8 mouse cellular contexts compared by ENCODE assay signal in the genomic region with DNA sequence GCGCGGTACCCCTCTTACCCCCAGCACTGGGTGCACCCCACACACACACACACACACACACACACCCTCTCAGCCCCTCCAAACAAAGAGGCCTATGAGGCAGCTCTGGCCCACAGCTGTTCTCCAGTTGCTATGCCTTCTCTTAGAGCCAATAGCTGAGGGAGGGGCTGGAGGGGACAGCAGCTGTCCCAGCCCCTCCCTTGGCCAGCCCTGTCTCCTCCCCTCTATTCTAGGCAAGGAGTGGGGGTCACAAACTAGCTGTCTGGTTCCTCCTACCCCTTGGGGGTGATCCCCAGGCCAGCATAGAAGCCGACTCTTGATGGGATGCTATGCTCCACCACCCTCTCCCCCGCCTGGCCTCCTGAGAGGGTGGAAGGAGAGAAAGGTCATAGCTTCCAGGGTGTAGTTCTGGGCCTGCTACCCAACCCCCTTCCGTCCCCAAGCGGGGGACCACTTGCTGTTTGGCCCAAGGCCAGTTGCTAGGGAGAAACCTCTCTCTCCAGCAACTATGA. TPM values are rescaled to one million over a fixed set of nuclear protein-coding genes. Genes with fewer than 3 reads are reported as not detected.
DNase-seq lines count a peak whose midpoint lies in the region; ATAC-seq and TF ChIP-seq lines count a peak whose summit lies in the region.

No protein-coding gene starts in this region.

- peaks cover 3% of the 10 kb centered on the region for H3K36me3 ChIP-seq in liver, embryonic 11.5 days (ENCODE audit: control insufficient read depth, insufficient read depth, low read length)
- no peaks in the 10 kb centered on the region for H3K36me3 ChIP-seq in liver, postnatal 0 days (replicated peaks; ENCODE audit: insufficient read depth, low read length)
- H3K36me3 ChIP-seq in heart, embryonic 16.5 days (ENCODE audit: control insufficient read depth, insufficient read depth): peaks cover 35% of the 10 kb centered on the region
- H3K36me3 ChIP-seq in midbrain, embryonic 11.5 days (ENCODE audit: control insufficient read depth, insufficient read depth, low read length): no peaks in the 10 kb centered on the region

- H3K4me2 ChIP-seq in liver, embryonic 11.5 days: peak overlapping the region; percentile 70
- no peak overlapping the region for H3K4me2 ChIP-seq in liver, postnatal 0 days (ENCODE audit: low read depth, low read length)
- H3K4me2 ChIP-seq in heart, embryonic 16.5 days (ENCODE audit: low read depth, low read length): peak overlapping the region; percentile 78
- peak overlapping the region; percentile 36 for H3K4me2 ChIP-seq in midbrain, embryonic 11.5 days

- 24% methylated on average over 6 of the region's 6 CpGs for WGBS in liver, embryonic 11.5 days
- WGBS in liver, postnatal 0 days (ENCODE audit: insufficient replicate concordance): 38% methylated on average over 6 of the region's 6 CpGs
- WGBS in heart, embryonic 16.5 days: 5% methylated on average over 6 of the region's 6 CpGs
- WGBS in midbrain, embryonic 11.5 days: 11% methylated on average over 6 of the region's 6 CpGs

- H3K9ac ChIP-seq in liver, embryonic 11.5 days (ENCODE audit: low read depth, low read length): no peak overlapping the region
- H3K9ac ChIP-seq in liver, postnatal 0 days (replicated peaks): no peak overlapping the region
- peak overlapping the region; percentile 89 for H3K9ac ChIP-seq in heart, embryonic 16.5 days (ENCODE audit: low read length)
- H3K9ac ChIP-seq in midbrain, embryonic 11.5 days (ENCODE audit: low read length): peak overlapping the region; percentile 40; the same call in 1 of the 2 replicates

- no peak for TF ChIP-seq CTCF in liver, postnatal 0 days (IDR thresholded peaks at IDR 0.05; ENCODE audit: low read depth)
- no peak for TF ChIP-seq CTCF in embryonic fibroblast, embryonic 13.5 days (IDR thresholded peaks at IDR 0.05; ENCODE audit: borderline replicate concordance, insufficient read depth, low read length)

- TF ChIP-seq POLR2A in embryonic fibroblast, embryonic 13.5 days (IDR thresholded peaks at IDR 0.05; ENCODE audit: low read depth, low read length): peak; percentile 62

- H3K27ac ChIP-seq in liver, embryonic 11.5 days (ENCODE audit: low read depth, low read length): 0 out of 2 replicates have a peak overlapping the region, but pooled peaks have one; percentile 13
- H3K27ac ChIP-seq in liver, postnatal 0 days (ENCODE audit: low read depth): no peak overlapping the region
- peak overlapping the region; percentile 91 for H3K27ac ChIP-seq in embryonic fibroblast, embryonic 13.5 days (ENCODE audit: insufficient read depth, low read length)
- H3K27ac ChIP-seq in heart, embryonic 16.5 days (ENCODE audit: low read length): peak overlapping the region; percentile 97
- H3K27ac ChIP-seq in midbrain, embryonic 11.5 days (ENCODE audit: low read depth, low read length): peak overlapping the region; percentile 40; the same call in 1 of the 2 replicates

- no peak for DNase-seq in liver, embryonic 11.5 days (ENCODE audit: low spot score)
- no peak for DNase-seq in liver, postnatal 0 days
- peak; percentile 89 for DNase-seq in midbrain, embryonic 11.5 days (ENCODE audit: low spot score, missing footprints)
- no peak for DNase-seq in adrenal gland, postnatal 10 days
- no peak for DNase-seq in right cerebral cortex, postnatal 14 days

- no peaks in the 10 kb centered on the region for H3K9me3 ChIP-seq in liver, embryonic 11.5 days (ENCODE audit: control insufficient read depth, low read length)
- no peaks in the 10 kb centered on the region for H3K9me3 ChIP-seq in liver, postnatal 0 days (ENCODE audit: low read length)
- no peaks in the 10 kb centered on the region for H3K9me3 ChIP-seq in heart, embryonic 16.5 days (replicated peaks; ENCODE audit: control insufficient read depth, low read length)
- H3K9me3 ChIP-seq in midbrain, embryonic 11.5 days (ENCODE audit: control insufficient read depth, low read length): no peaks in the 10 kb centered on the region

- H3K4me1 ChIP-seq in liver, embryonic 11.5 days (replicated peaks; ENCODE audit: control insufficient read depth, insufficient read depth, low read length): peaks cover 13% of the 10 kb centered on the region
- H3K4me1 ChIP-seq in liver, postnatal 0 days (ENCODE audit: insufficient read depth): peaks cover 12% of the 10 kb centered on the region; the same call in 1 of the 2 replicates
- H3K4me1 ChIP-seq in embryonic fibroblast, embryonic 13.5 days (ENCODE audit: control insufficient read depth, insufficient read depth, low read length): peaks cover 13% of the 10 kb centered on the region
- H3K4me1 ChIP-seq in heart, embryonic 16.5 days (ENCODE audit: control insufficient read depth, insufficient read depth, low read length): peaks cover 32% of the 10 kb centered on the region
- peaks cover 34% of the 10 kb centered on the region for H3K4me1 ChIP-seq in midbrain, embryonic 11.5 days (ENCODE audit: control insufficient read depth, insufficient read depth, low read length)

- peaks cover 51% of the 10 kb centered on the region for H3K27me3 ChIP-seq in liver, embryonic 11.5 days (replicated peaks; ENCODE audit: control insufficient read depth, insufficient read depth, low read length)
- peaks cover 54% of the 10 kb centered on the region for H3K27me3 ChIP-seq in liver, postnatal 0 days (ENCODE audit: insufficient read depth, low read length)
- H3K27me3 ChIP-seq in heart, embryonic 16.5 days (ENCODE audit: control insufficient read depth, insufficient read depth, low read length): no peaks in the 10 kb centered on the region
- H3K27me3 ChIP-seq in midbrain, embryonic 11.5 days (ENCODE audit: control insufficient read depth, insufficient read depth, low read length): peaks cover 34% of the 10 kb centered on the region

- no peak for ATAC-seq in liver, embryonic 11.5 days (replicated peaks; ENCODE audit: low FRiP score)
- ATAC-seq in liver, postnatal 0 days: no peak
- ATAC-seq in heart, embryonic 16.5 days (replicated peaks; ENCODE audit: extremely low read depth, insufficient read depth, low FRiP score): no peak; the same call in 1 of the 2 replicates
- peak; percentile 68 for ATAC-seq in midbrain, embryonic 11.5 days (ENCODE audit: low FRiP score)
- no peak for ATAC-seq in megakaryocyte progenitor cell, adult 5-6 weeks (replicated peaks; ENCODE audit: poor library complexity)

- peak overlapping the region; percentile 51; the same call in 1 of the 2 replicates for H3K4me3 ChIP-seq in liver, embryonic 11.5 days (ENCODE audit: low read depth, low read length)
- H3K4me3 ChIP-seq in liver, postnatal 0 days (ENCODE audit: low read depth, low read length): no peak overlapping the region
- H3K4me3 ChIP-seq in embryonic fibroblast, embryonic 13.5 days (ENCODE audit: insufficient read depth, low read length): peak overlapping the region; percentile 62
- peak overlapping the region; percentile 73 for H3K4me3 ChIP-seq in heart, embryonic 16.5 days (ENCODE audit: low read length)
- H3K4me3 ChIP-seq in midbrain, embryonic 11.5 days (ENCODE audit: low read depth, low read length): no peak overlapping the region

- no peak for TF ChIP-seq EP300 in liver, postnatal 0 days (IDR thresholded peaks at IDR 0.05; ENCODE audit: low read depth)

RNA-seq across cellular contexts. Expression of gene Flnc, which starts 2.9 kb away (rescaled TPM):
- polyA plus RNA-seq in liver, embryonic 11.5 days (2014; fragmentation: Nextera tagmentation; extraction: Ambion mirVana): 4.7 and 6.2 TPM in 2 replicates
- polyA plus RNA-seq in liver, postnatal 0 days (2015; fragmentation: Nextera tagmentation; extraction: Ambion mirVana): 0.07 and 0.24 TPM in 2 replicates
- polyA plus RNA-seq in embryonic fibroblast, embryonic 13.5 days (2011; ENCODE audit: insufficient read length, low read depth, missing spikeins): 107 and 151 TPM in 2 replicates
- polyA plus RNA-seq in heart, embryonic 16.5 days (2015; fragmentation: Nextera tagmentation; extraction: Ambion mirVana): 38.3 and 50.0 TPM in 2 replicates
- polyA plus RNA-seq in midbrain, embryonic 11.5 days (2014; fragmentation: Nextera tagmentation; extraction: Ambion mirVana): 1.8 and 2.5 TPM in 2 replicates
- total RNA-seq in megakaryocyte progenitor cell, adult 5-6 weeks (2015): not detected in 2 replicates
- not detected in 2 replicates for total RNA-seq in megakaryocyte progenitor cell, adult 5-6 weeks (2017)
- 10 to 100 TPM; 17.6 to 41.6 TPM for total RNA-seq in adrenal gland, postnatal 10 days (2021)

RNA-seq across cellular contexts. Expression of gene Atp6v1f, which starts 31.5 kb away (rescaled TPM):
- 223 and 247 TPM in 2 replicates for polyA plus RNA-seq in liver, embryonic 11.5 days (2014; fragmentation: Nextera tagmentation; extraction: Ambion mirVana)
- 165 and 170 TPM in 2 replicates for polyA plus RNA-seq in liver, postnatal 0 days (2015; fragmentation: Nextera tagmentation; extraction: Ambion mirVana)
- polyA plus RNA-seq in embryonic fibroblast, embryonic 13.5 days (2011; ENCODE audit: insufficient read length, low read depth, missing spikeins): 131 and 136 TPM in 2 replicates
- 197 and 199 TPM in 2 replicates for polyA plus RNA-seq in heart, embryonic 16.5 days (2015; fragmentation: Nextera tagmentation; extraction: Ambion mirVana)
- 178 and 199 TPM in 2 replicates for polyA plus RNA-seq in midbrain, embryonic 11.5 days (2014; fragmentation: Nextera tagmentation; extraction: Ambion mirVana)
- 205 and 206 TPM in 2 replicates for total RNA-seq in megakaryocyte progenitor cell, adult 5-6 weeks (2015)
- total RNA-seq in megakaryocyte progenitor cell, adult 5-6 weeks (2017): 115 and 159 TPM in 2 replicates
- 100 to 1,000 TPM; 183 to 191 TPM for total RNA-seq in adrenal gland, postnatal 10 days (2021)

RNA-seq across cellular contexts. Expression of gene Atp6v1fnb, which starts 35.2 kb away (rescaled TPM):
- 0.34 and 0.55 TPM in 2 replicates for polyA plus RNA-seq in liver, embryonic 11.5 days (2014; fragmentation: Nextera tagmentation; extraction: Ambion mirVana)
- polyA plus RNA-seq in liver, postnatal 0 days (2015; fragmentation: Nextera tagmentation; extraction: Ambion mirVana): not detected in 2 replicates
- polyA plus RNA-seq in embryonic fibroblast, embryonic 13.5 days (2011; ENCODE audit: insufficient read length, low read depth, missing spikeins): not detected in 2 replicates
- not detected in 2 replicates for polyA plus RNA-seq in heart, embryonic 16.5 days (2015; fragmentation: Nextera tagmentation; extraction: Ambion mirVana)
- 0.20 and 0.25 TPM in 2 replicates for polyA plus RNA-seq in midbrain, embryonic 11.5 days (2014; fragmentation: Nextera tagmentation; extraction: Ambion mirVana)
- 0.79 TPM in 1 of 2 replicates, not detected in the other for total RNA-seq in megakaryocyte progenitor cell, adult 5-6 weeks (2015)
- not detected in 2 replicates for total RNA-seq in megakaryocyte progenitor cell, adult 5-6 weeks (2017)
- under 1 TPM in 1 of 2 experiments, not detected in 1; 0.45 TPM for total RNA-seq in adrenal gland, postnatal 10 days (2021)

RNA-seq across cellular contexts. Expression of gene Ccdc136, which starts 39.9 kb away (rescaled TPM):
- 4.1 and 5.6 TPM in 2 replicates for polyA plus RNA-seq in liver, embryonic 11.5 days (2014; fragmentation: Nextera tagmentation; extraction: Ambion mirVana)
- polyA plus RNA-seq in liver, postnatal 0 days (2015; fragmentation: Nextera tagmentation; extraction: Ambion mirVana): 0.09 and 0.22 TPM in 2 replicates
- polyA plus RNA-seq in embryonic fibroblast, embryonic 13.5 days (2011; ENCODE audit: insufficient read length, low read depth, missing spikeins): 25.1 and 26.7 TPM in 2 replicates
- polyA plus RNA-seq in heart, embryonic 16.5 days (2015; fragmentation: Nextera tagmentation; extraction: Ambion mirVana): 21.6 and 22.7 TPM in 2 replicates
- 20.5 and 22.4 TPM in 2 replicates for polyA plus RNA-seq in midbrain, embryonic 11.5 days (2014; fragmentation: Nextera tagmentation; extraction: Ambion mirVana)
- not detected in 2 replicates for total RNA-seq in megakaryocyte progenitor cell, adult 5-6 weeks (2015)
- total RNA-seq in megakaryocyte progenitor cell, adult 5-6 weeks (2017): 0.41 TPM in 1 of 2 replicates, not detected in the other
- 1 to 10 TPM; 3.5 to 6.7 TPM for total RNA-seq in adrenal gland, postnatal 10 days (2021)

RNA-seq across cellular contexts. Expression of gene Opn1sw, which starts 47.7 kb away (rescaled TPM):
- 0.36 and 0.53 TPM in 2 replicates for polyA plus RNA-seq in liver, embryonic 11.5 days (2014; fragmentation: Nextera tagmentation; extraction: Ambion mirVana)
- 0.06 and 0.12 TPM in 2 replicates for polyA plus RNA-seq in liver, postnatal 0 days (2015; fragmentation: Nextera tagmentation; extraction: Ambion mirVana)
- 0.40 and 0.78 TPM in 2 replicates for polyA plus RNA-seq in embryonic fibroblast, embryonic 13.5 days (2011; ENCODE audit: insufficient read length, low read depth, missing spikeins)
- 0.62 and 0.76 TPM in 2 replicates for polyA plus RNA-seq in heart, embryonic 16.5 days (2015; fragmentation: Nextera tagmentation; extraction: Ambion mirVana)
- polyA plus RNA-seq in midbrain, embryonic 11.5 days (2014; fragmentation: Nextera tagmentation; extraction: Ambion mirVana): 0.19 and 0.25 TPM in 2 replicates
- total RNA-seq in megakaryocyte progenitor cell, adult 5-6 weeks (2015): not detected in 2 replicates
- total RNA-seq in megakaryocyte progenitor cell, adult 5-6 weeks (2017): not detected in 2 replicates
- total RNA-seq in adrenal gland, postnatal 10 days (2021): not detected

Comparison
In these comparisons a context has a peak if more than half of its experiments do, and no peak if none do; other contexts are left out.
1. H3K4me3 ChIP-seq: peak in liver, embryonic 11.5 days (single experiment), embryonic fibroblast, embryonic 13.5 days (single experiment) and heart, embryonic 16.5 days (single experiment); none in liver, postnatal 0 days (single experiment) and midbrain, embryonic 11.5 days (single experiment).
2. H3K9ac ChIP-seq: peak in heart, embryonic 16.5 days (single experiment) and midbrain, embryonic 11.5 days (single experiment); none in liver, embryonic 11.5 days (single experiment) and liver, postnatal 0 days (single experiment).